Mouse (Mus musculus) G1E (cell line): ENCODE results near the gene Csad. TPM values are rescaled to one million over a fixed set of nuclear protein-coding genes. Genes with fewer than 3 reads are reported as not detected.

Experiments
- ATAC-seq: 2 replicates; pipeline ENCODE4 v1.8.0; 2016; ENCODE audit warnings: mild to moderate bottlenecking; ENCODE audit not compliant: insufficient number of reproducible peaks, poor library complexity, low FRiP score, severe bottlenecking; ENCODE audit errors: extremely low read depth
- DNase-seq: peaks from one replicate; pipeline ENCODE4 v3.0.0; 2012; ENCODE audit warnings: low spot score
- H3K27me3 ChIP-seq: 2 replicates; pipeline ENCODE4 v1.6.1; 2012; ENCODE audit warnings: mild to moderate bottlenecking, low read length, inconsistent platforms; ENCODE audit not compliant: insufficient read depth
- H3K36me3 ChIP-seq: replicated peaks from 2 replicates; pipeline ENCODE3; 2012; ENCODE audit warnings: mild to moderate bottlenecking, inconsistent platforms
- H3K4me1 ChIP-seq: 2 replicates; pipeline ENCODE4 v1.6.1; 2012; ENCODE audit warnings: low read depth, low read length, inconsistent platforms, mixed read lengths; ENCODE audit not compliant: insufficient read depth
- H3K4me3 ChIP-seq: 2 replicates; pipeline ENCODE4 v1.5.1; 2012; ENCODE audit warnings: low read depth, mild to moderate bottlenecking, inconsistent platforms, low read length, moderate library complexity, mixed read lengths
- H3K9me3 ChIP-seq: replicated peaks from 2 replicates; pipeline ENCODE4 v1.6.1; 2012; ENCODE audit warnings: inconsistent platforms
- CTCF ChIP-seq: IDR thresholded peaks from 2 replicates; pipeline ENCODE4 v1.5.1; 2012; ENCODE audit warnings: low read depth, low read length, inconsistent platforms, mixed read lengths
- GATA1 ChIP-seq: IDR thresholded peaks from 2 replicates; pipeline ENCODE4 v1.6.1; 2012; ENCODE audit warnings: borderline replicate concordance, low read length, inconsistent platforms, mixed read lengths
- GATA2 ChIP-seq: IDR thresholded peaks from 2 replicates; pipeline ENCODE4 v1.6.1; 2012; ENCODE audit warnings: low read depth, low read length, inconsistent platforms, borderline replicate concordance
- POLR2AphosphoS5 ChIP-seq: IDR thresholded peaks from 2 replicates; pipeline ENCODE4 v1.6.1; 2012; ENCODE audit warnings: low read depth, low read length, inconsistent platforms; ENCODE audit not compliant: insufficient replicate concordance
- TAL1 ChIP-seq: conservative IDR thresholded peaks from 2 replicates; pipeline ENCODE4 v1.6.1; 2012; ENCODE audit warnings: low read depth, low read length, inconsistent platforms, mixed read lengths
- polyA plus RNA-seq: library from polyadenylated mRNA; stranded (reverse); fragments of >175 nt; gene quantifications from 2 replicates; pipeline ENCODE4 v1.2.3, GENCODE M21; 2012
- total RNA-seq, 2 experiments: library from RNA; stranded (forward) in 1 of 2; stranded (reverse) in 1 of 2; fragments of 200-1000 nt in 1 of 2; fragments of >200 nt in 1 of 2; fragmentation: Nextera tagmentation in 1 of 2; gene quantifications; 2 replicates each; pipeline ENCODE4 v1.2.3; 2014 to 2017

Csad gene
- total and polyA plus RNA-seq, 3 experiments, result 3.1 to 11.9 (median 4.2) TPM

GRCm38 (mm10) chr15:102134709-102135108 is 69.8 kb downstream of the Csad start:
- no peaks in the 10 kb centered on the region; the same call in 1 of the 2 replicates for H3K27me3 ChIP-seq
- DNase-seq (no peak), ATAC-seq (no peak)
- no peak overlapping the region for H3K4me3 ChIP-seq
- TF ChIP-seq TAL1 (no peak), GATA1 (no peak), CTCF (no peak), POLR2AphosphoS5 (no peak), GATA2 (no peak)
- H3K4me1 ChIP-seq, result peaks cover 33% of the 10 kb centered on the region
- peaks cover 41% of the 10 kb centered on the region for H3K36me3 ChIP-seq
- H3K9me3 ChIP-seq, result no peaks in the 10 kb centered on the region

GRCm38 (mm10) chr15:102133314-102133713 is 71.2 kb downstream of the Csad start:
- H3K4me3 ChIP-seq, result no peak overlapping the region
- no peaks in the 10 kb centered on the region for H3K9me3 ChIP-seq
- H3K4me1 ChIP-seq, result peaks cover 25% of the 10 kb centered on the region
- ATAC-seq (no peak), DNase-seq (no peak)
- H3K27me3 ChIP-seq, result no peaks in the 10 kb centered on the region
- no peak for TF ChIP-seq TAL1
- no peak for TF ChIP-seq POLR2AphosphoS5
- no peak for TF ChIP-seq GATA1
- no peak for TF ChIP-seq CTCF
- H3K36me3 ChIP-seq, result peaks cover 55% of the 10 kb centered on the region

Other genes with a start within 250 kb of the Csad start
- not detected in 2 replicates for gene Krt8, start 200.2 kb downstream of the Csad start, total RNA-seq (2014; fragmentation: Nextera tagmentation)
- gene Krt8, start 200.2 kb downstream of the Csad start, total RNA-seq (2017), result not detected in 2 replicates
- gene Krt8, start 200.2 kb downstream of the Csad start, polyA plus RNA-seq, result not detected in 2 replicates
- not detected in 2 replicates for gene Krt18, start 176.5 kb downstream of the Csad start, total RNA-seq (2014; fragmentation: Nextera tagmentation)
- gene Krt18, start 176.5 kb downstream of the Csad start, total RNA-seq (2017), result not detected in 2 replicates
- 0.04 TPM in 1 of 2 replicates, not detected in the other for gene Krt18, start 176.5 kb downstream of the Csad start, polyA plus RNA-seq
- 196 and 223 TPM in 2 replicates for gene Eif4b, start 131.0 kb downstream of the Csad start, total RNA-seq (2014; fragmentation: Nextera tagmentation)
- 409 and 435 TPM in 2 replicates for gene Eif4b, start 131.0 kb downstream of the Csad start, total RNA-seq (2017)
- gene Eif4b, start 131.0 kb downstream of the Csad start, polyA plus RNA-seq, result 353 and 439 TPM in 2 replicates
- 3.8 TPM in 1 of 2 replicates, not detected in the other for gene Tns2, start 104.3 kb downstream of the Csad start, total RNA-seq (2014; fragmentation: Nextera tagmentation)
- 0.41 and 2.3 TPM in 2 replicates for gene Tns2, start 104.3 kb downstream of the Csad start, total RNA-seq (2017)
- 0.55 and 0.63 TPM in 2 replicates for gene Tns2, start 104.3 kb downstream of the Csad start, polyA plus RNA-seq
- 5.3 and 7.1 TPM in 2 replicates for gene Spryd3, start 68.5 kb downstream of the Csad start, total RNA-seq (2014; fragmentation: Nextera tagmentation)
- 12.1 and 12.3 TPM in 2 replicates for gene Spryd3, start 68.5 kb downstream of the Csad start, total RNA-seq (2017)
- gene Spryd3, start 68.5 kb downstream of the Csad start, polyA plus RNA-seq, result 12.7 and 14.9 TPM in 2 replicates
- 0.68 TPM in 1 of 2 replicates, not detected in the other for gene Igfbp6, start 60.4 kb downstream of the Csad start, total RNA-seq (2014; fragmentation: Nextera tagmentation)
- 1.3 and 1.9 TPM in 2 replicates for gene Igfbp6, start 60.4 kb downstream of the Csad start, total RNA-seq (2017)
- gene Igfbp6, start 60.4 kb downstream of the Csad start, polyA plus RNA-seq, result 0.21 and 0.30 TPM in 2 replicates
- 7.4 and 8.1 TPM in 2 replicates for gene Soat2, start 54.2 kb downstream of the Csad start, total RNA-seq (2014; fragmentation: Nextera tagmentation)
- 3.1 and 3.3 TPM in 2 replicates for gene Soat2, start 54.2 kb downstream of the Csad start, total RNA-seq (2017)
- 0.64 and 1.1 TPM in 2 replicates for gene Soat2, start 54.2 kb downstream of the Csad start, polyA plus RNA-seq
- 42.5 and 64.5 TPM in 2 replicates for gene Zfp740, start 1.5 kb downstream of the Csad start, total RNA-seq (2014; fragmentation: Nextera tagmentation)
- gene Zfp740, start 1.5 kb downstream of the Csad start, total RNA-seq (2017), result 34.8 and 35.3 TPM in 2 replicates
- gene Zfp740, start 1.5 kb downstream of the Csad start, polyA plus RNA-seq, result 12.9 and 18.2 TPM in 2 replicates
- 23.7 and 26.6 TPM in 2 replicates for gene Itgb7, start 27.2 kb upstream of the Csad start, total RNA-seq (2014; fragmentation: Nextera tagmentation)
- gene Itgb7, start 27.2 kb upstream of the Csad start, total RNA-seq (2017), result 80.9 and 83.5 TPM in 2 replicates
- gene Itgb7, start 27.2 kb upstream of the Csad start, polyA plus RNA-seq, result 22.1 and 27.2 TPM in 2 replicates
- 2.6 and 3.4 TPM in 2 replicates for gene Rarg, start 52.8 kb upstream of the Csad start, total RNA-seq (2014; fragmentation: Nextera tagmentation)
- 1.0 and 1.9 TPM in 2 replicates for gene Rarg, start 52.8 kb upstream of the Csad start, total RNA-seq (2017)
- gene Rarg, start 52.8 kb upstream of the Csad start, polyA plus RNA-seq, result 1.8 and 2.2 TPM in 2 replicates
- gene Gm9918, start 65.8 kb upstream of the Csad start, total RNA-seq (2014; fragmentation: Nextera tagmentation), result not detected in 2 replicates
- gene Gm9918, start 65.8 kb upstream of the Csad start, total RNA-seq (2017), result 0.12 and 0.44 TPM in 2 replicates
- not detected in 2 replicates for gene Gm9918, start 65.8 kb upstream of the Csad start, polyA plus RNA-seq
- gene Mfsd5, start 74.7 kb upstream of the Csad start, total RNA-seq (2014; fragmentation: Nextera tagmentation), result 24.5 and 25.8 TPM in 2 replicates
- gene Mfsd5, start 74.7 kb upstream of the Csad start, total RNA-seq (2017), result 31.1 and 37.2 TPM in 2 replicates
- gene Mfsd5, start 74.7 kb upstream of the Csad start, polyA plus RNA-seq, result 66.2 and 75.3 TPM in 2 replicates
- 91.0 and 145 TPM in 2 replicates for gene Espl1, start 91.5 kb upstream of the Csad start, total RNA-seq (2014; fragmentation: Nextera tagmentation)
- 15.8 and 23.8 TPM in 2 replicates for gene Espl1, start 91.5 kb upstream of the Csad start, total RNA-seq (2017)
- 33.1 and 35.5 TPM in 2 replicates for gene Espl1, start 91.5 kb upstream of the Csad start, polyA plus RNA-seq
- 113 and 119 TPM in 2 replicates for gene Pfdn5, start 121.4 kb upstream of the Csad start, total RNA-seq (2014; fragmentation: Nextera tagmentation)
- 271 and 276 TPM in 2 replicates for gene Pfdn5, start 121.4 kb upstream of the Csad start, total RNA-seq (2017)
- gene Pfdn5, start 121.4 kb upstream of the Csad start, polyA plus RNA-seq, result 13.6 and 23.0 TPM in 2 replicates
- 37.5 and 45.9 TPM in 2 replicates for gene Myg1, start 127.0 kb upstream of the Csad start, total RNA-seq (2014; fragmentation: Nextera tagmentation)
- 30.1 and 35.2 TPM in 2 replicates for gene Myg1, start 127.0 kb upstream of the Csad start, total RNA-seq (2017)
- gene Myg1, start 127.0 kb upstream of the Csad start, polyA plus RNA-seq, result 72.6 and 87.5 TPM in 2 replicates
- gene Aaas, start 146.0 kb upstream of the Csad start, total RNA-seq (2014; fragmentation: Nextera tagmentation), result 187 and 217 TPM in 2 replicates
- 110 and 126 TPM in 2 replicates for gene Aaas, start 146.0 kb upstream of the Csad start, total RNA-seq (2017)
- gene Aaas, start 146.0 kb upstream of the Csad start, polyA plus RNA-seq, result 199 and 288 TPM in 2 replicates
- not detected in 2 replicates for gene Sp7, start 162.5 kb upstream of the Csad start, total RNA-seq (2014; fragmentation: Nextera tagmentation)
- 0.06 and 0.16 TPM in 2 replicates for gene Sp7, start 162.5 kb upstream of the Csad start, total RNA-seq (2017)
- not detected in 2 replicates for gene Sp7, start 162.5 kb upstream of the Csad start, polyA plus RNA-seq
- 92.4 and 93.8 TPM in 2 replicates for gene Sp1, start 201.4 kb upstream of the Csad start, total RNA-seq (2014; fragmentation: Nextera tagmentation)
- gene Sp1, start 201.4 kb upstream of the Csad start, total RNA-seq (2017), result 42.3 and 50.5 TPM in 2 replicates
- 16.4 and 35.8 TPM in 2 replicates for gene Sp1, start 201.4 kb upstream of the Csad start, polyA plus RNA-seq
- gene Amhr2, start 240.6 kb upstream of the Csad start, total RNA-seq (2014; fragmentation: Nextera tagmentation), result not detected in 2 replicates
- not detected in 2 replicates for gene Amhr2, start 240.6 kb upstream of the Csad start, total RNA-seq (2017)
- gene Amhr2, start 240.6 kb upstream of the Csad start, polyA plus RNA-seq, result not detected in 2 replicates